Mouse (Mus musculus): ENCODE measurements around the gene Zic2. TPM values are rescaled to one million over a fixed set of nuclear protein-coding genes. Genes with fewer than 3 reads are reported as not detected.

Zic2 gene
- polyA plus RNA-seq, 1 experiment = 11.9 TPM

- TF ChIP-seq CTCF (IDR thresholded peaks at IDR 0.05; ENCODE audit: extremely low read depth, insufficient read depth, low read length) (no peak), POLR2A (IDR thresholded peaks at IDR 0.05; ENCODE audit: extremely low read depth, insufficient read depth, low read length) (no peak)
- no peak overlapping the region for H3K4me3 ChIP-seq (ENCODE audit: insufficient read depth, low read length)
- no peaks in the 10 kb centered on the region for H3K4me1 ChIP-seq (ENCODE audit: control insufficient read depth, insufficient read depth, low read length)
- no peak overlapping the region for H3K27ac ChIP-seq (ENCODE audit: insufficient read depth, low read length)
Measured at GRCm38 (mm10) chr14:122528475-122528874, 53.2 kb downstream of the Zic2 start.

Other genes starting within 250 kb of the Zic2 start
- 0.13 and 0.17 TPM in 2 replicates for gene Gm5089, start 24.3 kb upstream of the Zic2 start, polyA plus RNA-seq (2012; rRNA removed)
- gene Zic5, start 9.8 kb upstream of the Zic2 start, polyA plus RNA-seq (2012; rRNA removed) = 2.8 and 3.3 TPM in 2 replicates
- gene Gm10837, start 15.2 kb downstream of the Zic2 start, polyA plus RNA-seq (2012; rRNA removed) = 0.08 TPM in 1 of 2 replicates, not detected in the other
- gene Pcca, start 58.9 kb downstream of the Zic2 start, polyA plus RNA-seq (2012; rRNA removed) = 34.9 and 39.2 TPM in 2 replicates

All from cortical plate, adult 2 months (tissue).